Mouse (Mus musculus) stomach, adult 2 months (tissue): ENCODE data around the gene Shh. TPM values are rescaled to one million over a fixed set of nuclear protein-coding genes. Genes with fewer than 3 reads are reported as not detected.

Experiments
- polyA plus RNA-seq: library from polyadenylated mRNA; depleted of rRNA; stranded (reverse); fragments of >200 nt; gene quantifications from 2 replicates; pipeline ENCODE4 v1.2.3, GENCODE M21; 2012; rRNA removed

Shh gene
- polyA plus RNA-seq: 18.0 and 32.8 TPM in 2 replicates

DNA sequence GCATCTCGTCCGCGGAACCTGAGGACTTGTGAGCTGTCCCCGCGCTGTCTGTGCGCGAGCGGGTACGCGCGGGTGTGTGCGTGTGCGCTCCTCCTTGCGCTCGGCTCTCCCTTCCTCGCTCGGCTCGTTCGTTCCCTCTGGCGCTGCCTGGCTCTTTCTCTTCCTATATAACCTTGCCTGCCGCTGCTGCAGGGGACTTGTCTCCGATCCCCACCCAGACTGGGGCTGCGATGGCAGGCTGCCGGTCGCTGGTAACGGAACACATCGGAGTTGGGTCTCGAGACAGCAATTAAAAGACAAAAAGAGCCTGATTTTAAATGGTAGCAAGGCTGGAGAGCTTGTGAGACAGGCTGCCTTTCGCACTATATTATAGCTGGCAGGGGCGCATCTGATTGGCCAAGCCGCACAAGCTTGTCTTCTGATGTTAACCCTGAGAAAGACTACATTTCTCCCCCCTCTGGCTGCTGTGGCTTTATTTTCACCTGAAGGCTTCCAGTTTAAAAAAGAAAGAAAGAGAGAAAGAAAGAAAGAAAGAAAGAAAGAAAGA lies at the start of gene Shh:
Gene Shh, minus strand, starts transcription at position 497 of the 547 bp plus-strand sequence.

Other genes with a start within 250 kb of the Shh start
- gene Cnpy1, start 221.4 kb downstream of the Shh start, polyA plus RNA-seq: not detected in 2 replicates
- gene Rbm33, start 150.1 kb downstream of the Shh start, polyA plus RNA-seq: 10.7 and 11.8 TPM in 2 replicates